Mouse (Mus musculus) kidney, adult 2 months (tissue): ENCODE data around the gene Tmem94. TPM values are rescaled to one million over a fixed set of nuclear protein-coding genes. Genes with fewer than 3 reads are reported as not detected.

Experiments
- DNase-seq: peaks from one replicate; pipeline ENCODE4 v3.0.0; 2021
- H3K27ac ChIP-seq: fragments of 200-500 bp; 2 replicates; pipeline ENCODE4 v1.5.1; 2012; ENCODE audit warnings: low read depth, low read length, control low read depth, inconsistent platforms; ENCODE audit not compliant: insufficient read depth
- H3K27me3 ChIP-seq: fragments of 200-500 bp; replicated peaks from 2 replicates; pipeline ENCODE4 v1.6.1; 2012; ENCODE audit warnings: mild to moderate bottlenecking, moderate library complexity, low read length, inconsistent platforms; ENCODE audit not compliant: control insufficient read depth, insufficient read depth
- H3K36me3 ChIP-seq: fragments of 200-500 bp; 2 replicates; pipeline ENCODE4 v1.6.1; 2012; ENCODE audit warnings: mild to moderate bottlenecking, moderate library complexity, low read length, inconsistent platforms; ENCODE audit not compliant: control insufficient read depth, insufficient read depth
- H3K4me1 ChIP-seq: fragments of 200-500 bp; 2 replicates; pipeline ENCODE4 v1.6.1; 2011; ENCODE audit warnings: low read length; ENCODE audit not compliant: control insufficient read depth, insufficient read depth
- H3K4me3 ChIP-seq: fragments of 200-500 bp; 2 replicates; pipeline ENCODE4 v1.5.1; 2011; ENCODE audit warnings: mild to moderate bottlenecking, low read depth, low read length, control low read depth; ENCODE audit not compliant: insufficient read depth
- CTCF ChIP-seq: fragments of 200-500 bp; conservative IDR thresholded peaks from 2 replicates; pipeline ENCODE4 v1.5.1; 2011; ENCODE audit warnings: low read depth, mild to moderate bottlenecking, control low read depth, low read length, moderate library complexity, mixed read lengths; ENCODE audit not compliant: insufficient read depth, insufficient read length
- POLR2A ChIP-seq: fragments of 200-500 bp; IDR thresholded peaks from one replicate; pipeline ENCODE4 v1.6.1; 2011; ENCODE audit warnings: low read depth, low read length, control low read depth
- WGBS: fragments of 180-500 bp; shearing (Covaris S2); methylation state at CpG from one replicate; pipeline ENCODE4 v1.1.7; 2018; 5-methylcytosine and 5-hydroxymethylcytosine counted together
- polyA plus RNA-seq: library from polyadenylated mRNA; depleted of rRNA; stranded (reverse); fragments of >200 nt; gene quantifications from 2 replicates; pipeline ENCODE4 v1.2.3, GENCODE M21; 2012

The Tmem94 gene
- polyA plus RNA-seq, 1 experiment: 77.1 TPM

DNA sequence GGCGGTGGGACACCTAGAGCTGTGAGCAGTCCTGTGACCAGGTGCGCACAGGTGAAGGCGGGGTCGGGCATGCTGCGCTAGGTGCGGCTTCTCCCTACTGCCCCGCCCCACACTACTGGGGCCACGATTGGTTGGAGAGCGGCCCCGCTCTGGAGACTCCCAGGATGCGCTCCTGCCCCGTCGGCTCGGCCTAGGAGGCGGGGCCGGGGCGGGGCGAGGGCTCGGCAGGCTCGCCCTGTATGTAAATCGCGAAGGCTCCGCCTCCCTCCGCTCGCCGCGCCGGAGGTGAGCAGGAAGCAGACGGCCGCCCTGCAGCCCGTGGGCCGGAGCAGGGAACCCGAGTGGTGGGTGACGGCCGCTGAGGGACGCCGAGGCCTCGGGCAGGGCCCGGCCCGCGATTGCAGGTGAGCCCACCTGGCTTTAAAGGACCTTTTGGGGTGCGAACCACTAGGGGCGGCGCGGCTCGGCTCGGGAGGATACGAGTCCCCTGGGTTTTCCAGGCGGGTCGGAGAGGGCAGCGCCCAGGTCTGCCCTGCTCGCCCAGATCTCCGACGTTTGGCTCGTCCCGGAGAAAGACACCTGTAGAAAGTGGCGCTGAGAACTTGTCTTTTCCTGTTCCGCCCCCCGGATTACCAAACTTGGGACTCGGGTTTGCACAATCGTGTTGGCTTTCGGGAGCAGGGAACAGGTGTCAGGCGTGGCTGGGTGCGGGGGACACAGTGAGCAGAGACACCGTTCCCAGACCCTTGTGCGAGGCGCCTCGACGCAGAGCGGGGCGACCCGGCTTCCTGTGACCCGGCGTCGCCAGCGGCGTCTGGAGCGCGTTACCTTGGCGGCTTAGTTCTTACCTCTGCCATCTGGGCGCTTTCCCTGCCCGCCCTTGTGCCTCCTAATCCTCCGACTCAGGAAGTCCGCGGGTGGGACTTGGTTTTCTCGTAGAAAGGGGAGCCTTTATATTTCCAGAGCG lies 58.8 kb downstream of the Tmem94 start, which contains the start of gene Llgl2:
Llgl2 (plus strand) TSS at position 276 of the 967 bp plus-strand sequence.
- Histone ChIP-seq H3K4me3 (peak within 1 kb of the TSS; percentile 96), H3K36me3 (no peaks in the 10 kb centered on the region), H3K27ac (peak within 1 kb of the TSS; percentile 93), H3K4me1 (peaks cover 20% of the 10 kb centered on the region), H3K27me3 (no peaks in the 10 kb centered on the region)
- WGBS: under 1% methylated on average over 87 of the region's 87 CpGs
- peak; percentile 97 for DNase-seq
- TF ChIP-seq POLR2A (peak; percentile 73), CTCF (no peak)

DNA sequence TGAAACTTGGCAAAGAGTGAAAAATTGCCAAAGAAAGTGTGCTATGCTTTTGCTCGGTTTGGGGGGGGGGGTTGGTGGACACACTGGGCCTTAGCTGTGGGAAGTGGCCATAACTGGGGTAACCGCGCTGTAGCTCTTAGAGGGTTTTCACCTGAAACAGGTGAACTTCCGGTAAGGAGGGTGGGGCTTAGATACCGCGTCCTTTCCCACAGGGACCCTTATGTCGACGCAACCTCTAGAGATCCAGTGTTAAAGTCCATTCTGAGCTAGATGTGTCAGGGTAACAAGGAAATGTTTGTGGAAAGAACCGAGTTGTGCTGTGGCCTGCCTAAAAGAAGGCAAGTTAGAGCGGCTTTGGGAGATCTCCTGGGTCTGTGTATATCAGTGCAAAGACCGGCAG lies 59.6 kb downstream of the Tmem94 start:
- 11% methylated on average over 11 of the region's 11 CpGs for WGBS
- peak; percentile 35 for DNase-seq

DNA sequence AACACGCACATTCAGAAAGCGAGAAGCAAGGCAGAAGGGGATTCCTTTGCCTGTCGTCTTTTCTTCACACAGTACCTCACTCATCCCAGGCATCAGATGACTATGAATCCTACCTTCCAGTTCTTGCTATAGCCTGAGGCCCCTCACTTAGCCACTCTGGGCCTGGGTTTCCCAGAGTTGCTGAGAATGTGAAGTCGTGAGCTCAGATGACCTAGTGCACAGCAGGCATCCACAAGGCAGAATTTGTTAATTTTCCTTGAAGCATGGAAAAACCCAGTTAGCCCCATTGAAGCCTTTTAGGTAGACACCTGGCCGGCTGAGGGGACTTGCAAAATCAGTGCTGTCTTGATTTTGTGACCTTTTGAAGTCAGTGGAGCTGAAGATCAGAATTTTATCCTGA lies 61.3 kb downstream of the Tmem94 start:
- Histone ChIP-seq H3K27me3 (no peaks in the 10 kb centered on the region), H3K4me3 (no peak overlapping the region), H3K4me1 (peaks cover 44% of the 10 kb centered on the region), H3K36me3 (no peaks in the 10 kb centered on the region), H3K27ac (no peak overlapping the region)
- 61% methylated on average over 5 of the region's 5 CpGs for WGBS
- no peak for DNase-seq
- TF ChIP-seq CTCF (no peak), POLR2A (no peak)

More for the DNA sequence above, 59.6 kb downstream of the Tmem94 start:
- Histone ChIP-seq H3K27me3 (no peaks in the 10 kb centered on the region), H3K4me1 (peaks cover 27% of the 10 kb centered on the region), H3K4me3 (peak overlapping the region; percentile 96), H3K27ac (peak overlapping the region; percentile 93), H3K36me3 (no peaks in the 10 kb centered on the region)
- TF ChIP-seq CTCF: no peak

- H3K4me3 ChIP-seq: no peak overlapping the region
- no peaks in the 10 kb centered on the region for H3K27me3 ChIP-seq
- peaks cover 55% of the 10 kb centered on the region for H3K4me1 ChIP-seq
- DNase-seq: no peak
- no peak for TF ChIP-seq CTCF
- TF ChIP-seq POLR2A: no peak
- WGBS: 82% methylated on average over 6 of the region's 6 CpGs
- no peak overlapping the region for H3K27ac ChIP-seq
- H3K36me3 ChIP-seq: no peaks in the 10 kb centered on the region
Observed at GRCm38 (mm10) chr11:115827624-115828023, 62.4 kb downstream of the Tmem94 start.

- no peak overlapping the region for H3K4me3 ChIP-seq
- H3K27ac ChIP-seq: no peak overlapping the region
- TF ChIP-seq CTCF (no peak), POLR2A (no peak)
- no peaks in the 10 kb centered on the region for H3K36me3 ChIP-seq
- DNase-seq: peak; percentile 33
- H3K4me1 ChIP-seq: peaks cover 68% of the 10 kb centered on the region
- no peaks in the 10 kb centered on the region for H3K27me3 ChIP-seq
- 42% methylated on average over 4 of the region's 4 CpGs for WGBS
Observed at GRCm38 (mm10) chr11:115829036-115829435, 63.8 kb downstream of the Tmem94 start.

GRCm38 (mm10) chr11:115830550-115831325 lies 65.5 kb downstream of the Tmem94 start:
- Histone ChIP-seq H3K4me3 (peak overlapping the region; percentile 23; the same call in 1 of the 2 replicates), H3K27ac (peak overlapping the region; percentile 81), H3K4me1 (peaks cover 79% of the 10 kb centered on the region)

More at GRCm38 (mm10) chr11:115830550-115831325, 65.5 kb downstream of the Tmem94 start:
- 22% methylated on average over 25 of the region's 25 CpGs for WGBS
- no peaks in the 10 kb centered on the region for H3K27me3 ChIP-seq
- H3K36me3 ChIP-seq: no peaks in the 10 kb centered on the region
- TF ChIP-seq CTCF (no peak), POLR2A (no peak)
- DNase-seq: peak; percentile 79
